Mouse (Mus musculus): ENCODE data around the gene Pwp2. TPM values are rescaled to one million over a fixed set of nuclear protein-coding genes. Genes with fewer than 3 reads are reported as not detected.

The Pwp2 gene
- polyA plus RNA-seq, 1 experiment from 2014 or later: 18.4 TPM

- Histone ChIP-seq H3K4me1 (peaks cover 16% of the 10 kb centered on the region), H3K27me3 (no peaks in the 10 kb centered on the region), H3K27ac (replicated peaks) (no peak overlapping the region), H3K4me3 (replicated peaks) (peak overlapping the region; percentile 94; the same call in 1 of the 2 replicates), H3K9ac (no peak overlapping the region), H3K4me2 (replicated peaks) (peak overlapping the region; percentile 80), H3K9me3 (replicated peaks) (no peaks in the 10 kb centered on the region), H3K36me3 (peaks cover 71% of the 10 kb centered on the region)
- no peak for ATAC-seq (ENCODE audit: insufficient number of reproducible peaks, low FRiP score, low TSS enrichment, low read depth)
- WGBS: 72% methylated on average over 2 of the region's 2 CpGs
Measured at GRCm38 (mm10) chr10:78170445-78170844, 14.5 kb downstream of the Pwp2 start.

DNA sequence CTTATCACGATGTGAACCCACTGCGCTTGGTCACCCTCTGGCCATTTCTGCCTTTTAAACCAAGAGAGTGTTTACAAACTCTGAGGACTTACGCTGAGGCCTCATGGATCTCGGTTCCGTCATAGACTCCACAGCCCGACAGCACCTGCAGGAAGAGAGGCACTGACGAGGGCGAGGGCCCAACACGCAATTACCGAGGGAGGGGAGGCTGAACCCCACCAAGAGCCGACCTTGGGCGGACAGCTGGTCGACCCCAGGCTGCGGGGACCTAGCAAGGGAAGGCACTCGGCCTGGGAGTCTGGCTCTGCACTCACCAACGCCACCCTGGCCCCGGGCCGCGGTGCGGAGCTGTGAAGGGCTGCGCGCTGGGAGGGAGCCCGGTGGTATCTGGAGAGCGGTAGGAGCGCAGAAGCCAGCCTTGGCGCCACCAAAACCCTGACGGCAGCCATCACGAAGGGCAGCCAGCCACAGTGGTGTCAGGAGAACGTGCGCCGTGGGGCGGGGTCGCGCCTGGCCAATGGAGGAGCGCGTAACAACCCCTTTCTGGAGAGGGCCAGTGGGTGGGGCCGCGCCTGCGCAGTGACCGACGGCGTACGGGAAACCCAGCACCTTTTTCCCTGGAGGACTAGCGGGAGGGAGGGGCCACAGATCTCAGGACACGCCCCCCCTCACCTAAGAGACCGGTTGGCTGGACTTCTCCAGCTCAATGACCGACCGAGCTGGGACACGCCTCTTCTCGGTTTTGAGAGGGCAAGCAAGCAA is 15.5 kb downstream of the Pwp2 start, which contains the start of gene D10Jhu81e:
TSS of gene D10Jhu81e (minus strand) at position 502 of the 762 bp plus-strand sequence.
- ATAC-seq (ENCODE audit: insufficient number of reproducible peaks, low FRiP score, low TSS enrichment, low read depth): peak; percentile 96

GRCm38 (mm10) chr10:78168792-78169191 is 16.2 kb downstream of the Pwp2 start:
- Histone ChIP-seq H3K36me3 (peaks cover 69% of the 10 kb centered on the region), H3K4me1 (peaks cover 16% of the 10 kb centered on the region), H3K27ac (replicated peaks) (no peak overlapping the region), H3K4me2 (replicated peaks) (peak overlapping the region; percentile 80), H3K9ac (peak overlapping the region; percentile 94), H3K27me3 (no peaks in the 10 kb centered on the region), H3K4me3 (replicated peaks) (peak overlapping the region; percentile 94), H3K9me3 (replicated peaks) (no peaks in the 10 kb centered on the region)
- ATAC-seq (ENCODE audit: insufficient number of reproducible peaks, low FRiP score, low TSS enrichment, low read depth): no peak
- WGBS: 81% methylated on average over 11 of the region's 11 CpGs

More for the DNA sequence above, 15.5 kb downstream of the Pwp2 start, which contains the start of gene D10Jhu81e:
- peaks cover 16% of the 10 kb centered on the region for H3K4me1 ChIP-seq
- no peaks in the 10 kb centered on the region for H3K9me3 ChIP-seq (replicated peaks)
- peak within 1 kb of the TSS; percentile 79 for H3K27ac ChIP-seq (replicated peaks)
- H3K27me3 ChIP-seq: no peaks in the 10 kb centered on the region
- H3K4me2 ChIP-seq (replicated peaks): peak within 1 kb of the TSS; percentile 80
- peak within 1 kb of the TSS; percentile 94 for H3K9ac ChIP-seq
- peak within 1 kb of the TSS; percentile 94 for H3K4me3 ChIP-seq (replicated peaks)
- H3K36me3 ChIP-seq: peaks cover 71% of the 10 kb centered on the region
- 1% methylated on average over 50 of the region's 50 CpGs for WGBS

DNA sequence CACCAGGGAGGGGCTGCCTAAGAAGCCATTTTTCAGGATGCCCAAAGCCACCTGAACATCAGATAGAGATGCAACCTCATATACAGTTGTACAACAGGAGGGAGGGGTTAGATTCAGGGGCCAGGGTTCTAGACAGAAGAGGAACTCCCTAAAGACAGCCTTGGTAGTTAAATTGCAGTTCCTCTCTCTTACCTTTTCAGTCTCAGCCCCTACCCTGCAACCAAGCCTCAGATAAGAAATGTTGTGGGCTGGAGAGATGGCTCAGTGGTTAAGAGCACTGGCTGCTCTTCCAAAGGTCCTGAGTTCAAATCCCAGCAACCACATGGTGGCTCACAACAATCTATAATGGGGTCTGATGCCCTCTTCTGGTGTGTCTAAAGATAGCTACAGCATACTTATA is 17.2 kb downstream of the Pwp2 start:
- no peaks in the 10 kb centered on the region for H3K27me3 ChIP-seq
- no peak for ATAC-seq (ENCODE audit: insufficient number of reproducible peaks, low FRiP score, low TSS enrichment, low read depth)
- no peak overlapping the region for H3K4me2 ChIP-seq (replicated peaks)
- H3K4me3 ChIP-seq (replicated peaks): no peak overlapping the region
- no peak overlapping the region for H3K9ac ChIP-seq
- H3K9me3 ChIP-seq (replicated peaks): no peaks in the 10 kb centered on the region
- H3K4me1 ChIP-seq: peaks cover 16% of the 10 kb centered on the region
- peaks cover 70% of the 10 kb centered on the region for H3K36me3 ChIP-seq
- H3K27ac ChIP-seq (replicated peaks): no peak overlapping the region

DNA sequence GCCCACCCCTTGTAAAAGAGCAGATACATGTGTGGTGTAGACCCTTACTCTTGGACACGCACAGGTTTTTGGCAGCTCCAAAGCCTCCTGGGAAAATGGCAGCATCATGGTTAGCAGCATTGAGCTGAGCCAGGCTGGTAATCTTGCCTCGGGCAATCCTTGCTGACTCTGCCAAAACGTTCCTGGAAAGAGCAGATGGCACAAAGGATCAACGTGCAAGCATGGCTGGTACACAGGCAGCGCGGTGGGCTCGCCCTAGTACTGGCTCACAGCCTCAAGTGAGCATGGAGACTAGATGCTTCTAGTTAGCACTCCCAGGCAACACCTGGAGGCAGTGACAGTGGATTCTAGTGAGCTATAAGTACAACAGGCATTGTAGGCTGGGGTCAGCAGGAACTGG is 17.6 kb downstream of the Pwp2 start:
- 83% methylated on average over 7 of the region's 7 CpGs for WGBS
- H3K4me3 ChIP-seq (replicated peaks): no peak overlapping the region
- no peaks in the 10 kb centered on the region for H3K9me3 ChIP-seq (replicated peaks)
- no peak overlapping the region for H3K4me2 ChIP-seq (replicated peaks)
- H3K27ac ChIP-seq (replicated peaks): no peak overlapping the region
- H3K9ac ChIP-seq: no peak overlapping the region
- H3K36me3 ChIP-seq: peaks cover 70% of the 10 kb centered on the region
- ATAC-seq (ENCODE audit: insufficient number of reproducible peaks, low FRiP score, low TSS enrichment, low read depth): no peak
- H3K27me3 ChIP-seq: no peaks in the 10 kb centered on the region
- H3K4me1 ChIP-seq: peaks cover 16% of the 10 kb centered on the region

GRCm38 (mm10) chr10:78165256-78166005 is 19.5 kb downstream of the Pwp2 start:
- peaks cover 67% of the 10 kb centered on the region for H3K36me3 ChIP-seq
- H3K27ac ChIP-seq (replicated peaks): no peak overlapping the region
- no peak overlapping the region for H3K4me3 ChIP-seq (replicated peaks)
- ATAC-seq (ENCODE audit: insufficient number of reproducible peaks, low FRiP score, low TSS enrichment, low read depth): no peak
- H3K9me3 ChIP-seq (replicated peaks): no peaks in the 10 kb centered on the region
- 93% methylated on average over 21 of the region's 21 CpGs for WGBS
- H3K27me3 ChIP-seq: no peaks in the 10 kb centered on the region
- no peak overlapping the region for H3K9ac ChIP-seq
- H3K4me1 ChIP-seq: peaks cover 16% of the 10 kb centered on the region
- H3K4me2 ChIP-seq (replicated peaks): no peak overlapping the region

- Histone ChIP-seq H3K4me2 (replicated peaks) (no peak overlapping the region), H3K27ac (replicated peaks) (no peak overlapping the region), H3K9me3 (replicated peaks) (no peaks in the 10 kb centered on the region), H3K4me1 (peaks cover 15% of the 10 kb centered on the region), H3K27me3 (no peaks in the 10 kb centered on the region), H3K9ac (no peak overlapping the region), H3K36me3 (peaks cover 67% of the 10 kb centered on the region), H3K4me3 (replicated peaks) (no peak overlapping the region)
- 95% methylated on average over 12 of the region's 12 CpGs for WGBS
- ATAC-seq (ENCODE audit: insufficient number of reproducible peaks, low FRiP score, low TSS enrichment, low read depth): no peak
Measured at GRCm38 (mm10) chr10:78164786-78165185, 20.2 kb downstream of the Pwp2 start.

DNA sequence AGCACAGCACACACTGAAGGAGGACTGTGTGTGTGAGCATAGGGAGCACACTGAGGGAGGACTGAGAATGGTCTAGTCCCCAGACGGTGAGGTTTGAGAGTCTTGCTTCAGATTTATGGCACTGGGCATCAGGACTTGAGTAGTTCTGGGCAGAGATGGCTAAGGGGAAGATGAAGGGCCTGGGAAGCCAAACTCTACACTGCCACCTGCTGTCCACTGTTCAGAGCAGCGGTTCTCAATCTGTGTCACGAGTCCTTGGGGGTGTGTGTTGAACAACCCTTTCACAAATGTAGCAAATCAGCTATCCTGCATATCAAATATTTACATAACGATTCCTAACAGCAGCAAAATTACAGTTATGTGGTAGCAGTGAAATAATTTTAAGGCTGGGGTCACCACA is 21.0 kb downstream of the Pwp2 start:
- 28% methylated on average over 4 of the region's 4 CpGs for WGBS
- Histone ChIP-seq H3K9ac (no peak overlapping the region), H3K4me2 (replicated peaks) (no peak overlapping the region), H3K27me3 (no peaks in the 10 kb centered on the region), H3K4me3 (replicated peaks) (no peak overlapping the region), H3K9me3 (replicated peaks) (no peaks in the 10 kb centered on the region), H3K4me1 (peaks cover 20% of the 10 kb centered on the region), H3K27ac (replicated peaks) (no peak overlapping the region), H3K36me3 (peaks cover 67% of the 10 kb centered on the region)
- ATAC-seq (ENCODE audit: insufficient number of reproducible peaks, low FRiP score, low TSS enrichment, low read depth): no peak

DNA sequence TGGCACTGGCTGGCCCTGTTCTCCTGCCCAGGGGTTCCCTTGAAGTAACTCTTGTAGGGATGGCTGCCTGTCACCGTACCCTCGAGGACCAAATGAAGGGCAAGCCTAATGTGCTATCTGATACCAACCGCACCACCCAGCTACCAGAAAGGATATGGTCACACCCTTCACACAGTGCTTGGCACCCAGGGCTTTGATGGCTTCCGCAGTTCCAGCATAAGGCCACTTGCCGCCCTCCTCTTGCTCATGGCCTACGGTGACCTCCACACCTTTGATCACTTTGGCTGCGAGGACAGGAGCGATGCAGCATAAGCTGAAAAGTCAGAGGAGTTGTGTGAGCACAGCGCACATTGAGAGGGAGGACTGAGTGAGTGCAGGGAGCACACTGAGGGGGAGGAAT is 21.7 kb downstream of the Pwp2 start:
- peaks cover 67% of the 10 kb centered on the region for H3K36me3 ChIP-seq
- H3K9ac ChIP-seq: no peak overlapping the region
- no peak for ATAC-seq (ENCODE audit: insufficient number of reproducible peaks, low FRiP score, low TSS enrichment, low read depth)
- H3K4me2 ChIP-seq (replicated peaks): no peak overlapping the region
- H3K27me3 ChIP-seq: no peaks in the 10 kb centered on the region
- no peak overlapping the region for H3K4me3 ChIP-seq (replicated peaks)
- peaks cover 13% of the 10 kb centered on the region; the same call in 1 of the 2 replicates for H3K4me1 ChIP-seq
- 0 out of 2 replicates have a peak overlapping the region, but pooled peaks have one; percentile 7 for H3K27ac ChIP-seq (replicated peaks)
- 88% methylated on average over 9 of the region's 9 CpGs for whole genome bisulfite sequencing
- no peaks in the 10 kb centered on the region for H3K9me3 ChIP-seq (replicated peaks)

DNA sequence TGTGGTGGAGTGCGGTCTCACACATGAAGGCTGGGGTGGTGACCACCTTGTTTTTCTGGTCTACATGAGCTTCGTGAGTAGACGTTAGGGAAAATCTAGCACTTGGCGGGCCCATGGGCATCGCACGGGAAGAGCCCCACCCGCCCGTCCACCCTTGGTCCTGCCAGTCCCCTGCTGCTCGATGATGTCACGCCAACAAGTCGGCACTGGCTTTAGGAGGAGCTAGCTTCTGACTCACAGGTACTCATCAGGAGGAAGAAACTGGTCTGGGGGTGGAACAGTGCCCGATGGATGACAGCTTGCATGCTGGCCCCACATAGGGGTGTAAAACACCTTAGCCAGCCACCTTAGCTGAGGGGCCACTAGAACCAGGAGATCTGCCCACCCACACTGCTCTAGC is 22.3 kb downstream of the Pwp2 start:
- Histone ChIP-seq H3K27ac (replicated peaks) (0 out of 2 replicates have a peak overlapping the region, but pooled peaks have one; percentile 7), H3K36me3 (peaks cover 65% of the 10 kb centered on the region), H3K4me2 (replicated peaks) (no peak overlapping the region), H3K27me3 (no peaks in the 10 kb centered on the region), H3K4me1 (peaks cover 12% of the 10 kb centered on the region; the same call in 1 of the 2 replicates), H3K9me3 (replicated peaks) (no peaks in the 10 kb centered on the region), H3K9ac (no peak overlapping the region), H3K4me3 (replicated peaks) (no peak overlapping the region)
- ATAC-seq (ENCODE audit: insufficient number of reproducible peaks, low FRiP score, low TSS enrichment, low read depth): no peak
- WGBS: 84% methylated on average over 12 of the region's 12 CpGs

DNA sequence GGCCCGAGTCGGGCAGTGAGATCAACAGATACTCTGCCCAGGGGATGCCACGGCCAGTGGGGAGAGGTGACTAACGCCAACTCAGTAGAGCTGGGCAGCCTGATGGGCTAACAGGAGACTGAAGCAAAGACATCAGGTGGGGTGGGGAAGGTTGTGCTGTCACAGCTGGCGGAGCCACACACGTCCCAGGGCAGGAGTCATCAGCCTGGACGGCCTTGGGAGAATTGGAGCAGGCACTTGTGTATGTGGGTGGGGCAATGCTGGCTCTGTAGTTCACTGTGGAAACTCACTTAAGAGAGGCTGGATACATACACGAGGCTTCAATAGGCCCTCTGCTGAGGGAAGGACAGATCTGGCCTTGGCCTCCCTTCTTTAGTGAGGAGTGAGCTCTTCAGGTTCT is 23.9 kb downstream of the Pwp2 start:
- no peak overlapping the region for H3K4me3 ChIP-seq (replicated peaks)
- no peak overlapping the region for H3K27ac ChIP-seq (replicated peaks)
- 79% methylated on average over 8 of the region's 8 CpGs for WGBS
- H3K9ac ChIP-seq: no peak overlapping the region
- peaks cover 12% of the 10 kb centered on the region; the same call in 1 of the 2 replicates for H3K4me1 ChIP-seq
- peaks cover 50% of the 10 kb centered on the region for H3K36me3 ChIP-seq
- no peak overlapping the region for H3K4me2 ChIP-seq (replicated peaks)
- no peak for ATAC-seq (ENCODE audit: insufficient number of reproducible peaks, low FRiP score, low TSS enrichment, low read depth)
- no peaks in the 10 kb centered on the region for H3K9me3 ChIP-seq (replicated peaks)
- H3K27me3 ChIP-seq: no peaks in the 10 kb centered on the region
